Mouse (Mus musculus) CD4-positive, CD25-positive, alpha-beta regulatory T cell, adult 4 months (primary cell): ENCODE data around the gene Pgap2. TPM values are rescaled to one million over a fixed set of nuclear protein-coding genes. Genes with fewer than 3 reads are reported as not detected.
"Not testable (repeated sequence)": the region's sequence is repeated elsewhere in the genome, so short reads cannot be mapped to it uniquely, and the experiment has no call there.

Experiments
- ATAC-seq: one replicate; pipeline ENCODE4 v1.8.0; 2017
- polyA plus RNA-seq, 2 experiments: library from polyadenylated mRNA; unstranded; fragments of 100-300 nt; shearing (Covaris generic); gene quantifications; one replicate each; pipeline ENCODE4 v1.2.1; 2017

Pgap2 gene
- polyA plus RNA-seq, 2 experiments from 2014 or later = 46.8 to 60.4 TPM

- ATAC-seq = no peak
Observed at GRCm38 (mm10) chr7:102242371-102242770, 32.4 kb downstream of the Pgap2 start.

DNA sequence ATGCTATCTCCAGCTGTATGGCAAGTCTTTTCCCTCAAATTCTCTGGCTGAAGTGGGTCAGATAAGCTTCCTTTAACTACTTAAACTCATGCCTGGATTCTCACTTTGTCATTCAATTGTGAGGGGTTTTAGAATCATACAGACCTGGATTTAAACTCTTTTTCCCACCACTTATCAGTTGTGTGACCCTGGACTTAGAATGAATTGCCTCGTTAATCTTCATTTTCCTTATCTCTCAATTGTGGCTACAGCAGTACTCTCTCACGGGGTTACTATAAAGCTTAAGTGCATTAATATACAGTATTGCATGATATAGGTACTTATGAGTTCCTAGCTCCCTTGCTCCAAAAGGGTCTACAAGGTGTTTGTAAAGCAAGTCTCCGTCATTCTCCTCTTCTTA lies 32.9 kb downstream of the Pgap2 start:
- no peak for ATAC-seq

DNA sequence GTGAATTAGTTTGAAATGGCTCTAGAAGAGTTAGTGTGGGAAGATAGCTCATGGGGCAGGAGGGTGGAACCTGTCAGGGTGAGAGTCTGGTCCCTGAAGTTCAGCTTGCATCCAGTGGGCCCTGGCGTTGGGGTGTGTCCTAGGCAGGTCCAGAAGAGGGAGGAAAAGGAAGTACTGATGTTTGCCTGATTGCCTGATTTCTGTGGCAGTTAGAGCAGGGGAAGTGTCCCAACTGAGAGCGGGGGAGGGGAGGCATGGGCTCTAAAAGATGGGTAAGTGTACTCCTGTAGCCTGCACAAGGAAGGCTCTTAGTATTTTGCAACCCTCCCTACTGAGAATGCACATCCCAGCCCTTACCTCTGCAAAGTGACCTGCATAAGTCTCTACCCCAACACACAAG lies 33.9 kb downstream of the Pgap2 start:
- ATAC-seq = no peak

- ATAC-seq = no peak
Observed at GRCm38 (mm10) chr7:102244782-102245535, 35.0 kb downstream of the Pgap2 start.

GRCm38 (mm10) chr7:102245775-102246174 lies 35.8 kb downstream of the Pgap2 start:
- ATAC-seq = no peak

GRCm38 (mm10) chr7:102246265-102246664 lies 36.3 kb downstream of the Pgap2 start:
- ATAC-seq = no peak

GRCm38 (mm10) chr7:102246956-102247797 lies 37.2 kb downstream of the Pgap2 start:
- ATAC-seq = no peak

DNA sequence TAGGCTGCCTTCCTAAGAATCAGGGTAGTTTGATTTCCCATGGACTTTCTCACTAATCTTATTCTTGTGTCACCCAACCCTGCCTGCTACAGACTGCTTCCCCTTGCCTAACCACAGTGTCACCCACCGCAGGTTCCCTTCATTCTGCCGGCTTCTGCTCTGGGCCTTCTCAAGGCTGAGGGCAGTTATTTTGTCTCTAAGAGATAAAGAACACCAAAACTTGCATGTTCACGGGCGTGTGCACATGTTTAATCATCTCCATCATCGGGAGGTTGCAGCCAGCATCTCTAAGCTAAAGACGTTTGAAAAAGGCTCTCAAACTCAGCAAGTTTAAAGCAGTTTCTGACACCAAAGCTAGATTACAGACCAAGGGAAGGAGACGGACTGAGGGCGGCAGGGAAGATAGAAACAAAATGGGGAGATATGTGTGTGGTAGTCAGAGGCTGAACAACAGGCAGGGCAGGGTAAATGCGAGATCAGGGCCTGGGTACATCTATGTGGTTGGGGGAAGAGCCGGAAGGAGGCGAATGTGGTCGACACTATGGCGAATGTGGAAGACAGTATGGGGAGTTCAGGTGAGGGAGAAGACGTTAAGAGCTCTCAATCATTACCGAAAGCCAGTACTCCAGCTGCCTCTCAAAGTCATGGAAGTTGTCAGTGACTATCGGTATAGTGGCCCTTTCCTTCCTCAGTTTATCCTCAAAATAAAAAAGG lies 38.8 kb downstream of the Pgap2 start:
- ATAC-seq = peak; percentile 12

DNA sequence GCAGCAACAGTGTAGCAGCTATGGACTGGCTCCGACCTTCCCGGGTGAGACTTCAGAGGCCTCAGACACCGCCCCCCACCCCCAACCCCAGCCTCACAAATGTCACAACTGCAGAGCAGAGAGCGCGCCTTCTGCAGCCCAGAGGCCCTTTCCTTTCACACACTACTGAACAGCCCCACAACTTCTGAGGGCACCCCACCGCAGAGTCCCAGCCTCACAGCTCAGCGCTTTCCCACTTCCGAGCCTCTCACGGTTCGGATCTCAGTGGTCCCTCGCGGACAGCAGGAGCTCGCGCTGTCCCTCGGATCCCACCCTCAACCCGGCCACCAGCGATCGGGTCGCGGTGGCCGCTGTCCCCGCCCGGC lies 39.5 kb downstream of the Pgap2 start:
- ATAC-seq = peak; percentile 56

DNA sequence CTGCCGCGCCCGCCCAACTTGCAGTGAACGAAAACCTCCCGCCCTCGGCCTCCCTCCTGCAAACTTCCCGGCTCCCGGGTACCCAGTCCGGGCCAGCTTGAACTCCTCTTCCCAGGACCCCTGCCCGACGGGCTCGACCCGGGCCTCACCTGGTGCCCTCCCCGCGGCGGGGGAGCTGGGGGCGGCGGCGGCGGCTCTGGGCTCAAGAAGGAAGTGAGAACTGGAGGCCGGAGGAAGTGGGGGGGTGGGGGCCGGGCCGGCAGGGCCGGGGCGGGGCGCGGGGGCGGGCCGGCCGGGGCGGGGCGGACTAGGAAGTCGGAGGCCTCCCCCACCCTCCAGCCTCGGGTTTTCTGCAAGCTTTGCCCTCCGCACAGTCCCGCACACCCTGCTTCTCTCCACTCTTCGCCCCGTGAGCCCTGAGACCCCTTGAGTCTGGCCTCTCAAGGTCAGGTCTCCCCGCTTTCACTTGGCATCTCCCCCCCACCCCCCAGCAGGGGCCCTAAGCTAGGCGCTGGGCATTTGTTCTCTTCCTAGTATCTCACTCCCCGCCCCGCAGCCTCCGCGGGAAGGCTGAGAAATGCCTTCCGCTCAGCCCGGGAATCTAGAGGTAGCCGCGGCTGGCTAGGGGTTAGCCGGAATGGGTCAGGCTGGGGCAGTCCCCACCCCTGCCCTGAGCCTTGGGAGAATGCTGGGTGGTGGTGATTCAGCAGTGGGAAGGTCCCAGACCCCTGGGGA lies 40.1 kb downstream of the Pgap2 start:
- ATAC-seq = peak; percentile 39

DNA sequence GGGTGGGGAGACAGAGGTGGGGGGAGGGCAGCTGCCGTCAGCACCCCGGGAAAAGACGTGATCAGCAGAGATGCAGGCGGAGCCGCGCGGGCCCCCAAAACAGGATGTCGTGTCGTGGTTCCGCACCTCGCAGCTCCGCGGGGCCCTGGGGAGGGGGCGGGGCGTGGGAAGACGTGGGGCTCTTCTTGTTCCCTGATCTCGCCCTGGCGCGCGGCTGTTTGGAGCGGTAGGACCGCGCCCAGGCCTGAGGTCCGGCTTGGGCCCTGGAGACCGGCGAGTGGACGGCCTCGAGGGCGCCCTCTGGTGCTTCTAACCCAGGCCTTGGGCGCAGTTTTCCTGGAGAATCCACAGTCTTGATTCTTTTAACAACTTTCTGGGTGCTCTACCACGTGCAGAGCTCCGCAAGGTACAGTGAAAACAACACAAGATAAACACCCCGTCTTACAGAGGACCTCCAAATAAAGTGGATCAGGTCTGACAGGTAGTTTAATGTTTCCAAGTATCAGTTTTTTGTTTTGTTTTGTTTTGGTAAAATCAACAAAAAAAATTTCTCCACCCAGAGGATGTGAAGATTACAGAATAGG lies 40.7 kb downstream of the Pgap2 start:
- peak; percentile 67 for ATAC-seq

GRCm38 (mm10) chr7:102253631-102254030 lies 43.6 kb downstream of the Pgap2 start:
- no peak for ATAC-seq

DNA sequence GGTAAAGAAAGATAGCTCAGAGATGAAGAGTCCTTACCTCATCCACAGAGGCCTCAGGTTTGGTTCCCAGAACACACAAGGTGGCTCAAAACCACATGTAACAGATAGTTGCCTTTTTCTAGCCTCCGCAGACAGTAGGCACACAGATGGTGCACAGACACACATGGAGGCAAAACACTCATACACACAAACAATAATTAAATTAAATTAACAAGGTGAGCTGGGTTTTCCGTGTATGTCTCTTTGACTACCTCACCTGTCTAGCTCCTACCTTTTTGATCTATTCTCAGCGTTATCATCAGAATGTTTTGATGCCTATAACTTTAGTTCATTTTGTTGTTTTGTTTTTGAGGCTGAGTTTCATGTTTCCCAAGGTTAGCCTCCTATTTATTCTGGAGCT lies 45.9 kb downstream of the Pgap2 start, which contains the start of gene Rhog:
Gene Rhog, minus strand, starts transcription at position 101 of the 400 bp plus-strand sequence.
- ATAC-seq = no peak

GRCm38 (mm10) chr7:102256636-102257035 lies 46.6 kb downstream of the Pgap2 start:
- no peak for ATAC-seq

GRCm38 (mm10) chr7:102258189-102258588 lies 48.2 kb downstream of the Pgap2 start:
- peak; percentile 95 for ATAC-seq

DNA sequence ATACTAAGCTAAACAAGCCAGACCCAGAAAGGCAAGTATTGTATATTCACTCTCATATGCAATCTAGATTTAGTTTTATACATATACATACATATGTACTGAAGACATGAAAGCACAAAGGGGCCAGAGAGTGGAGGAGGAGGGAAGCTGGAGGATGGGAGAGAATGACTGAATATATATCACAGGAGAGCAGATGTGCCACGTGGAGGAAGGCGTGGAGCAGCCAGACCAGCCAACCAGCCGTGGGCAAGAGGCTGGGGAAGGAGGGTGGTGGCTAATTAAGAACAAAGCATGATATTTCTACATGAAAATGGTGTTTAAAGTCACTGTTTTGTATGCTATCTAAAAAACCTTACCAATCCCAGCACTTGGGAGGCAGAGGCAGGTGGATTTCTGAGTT lies 48.7 kb downstream of the Pgap2 start:
- no peak for ATAC-seq

DNA sequence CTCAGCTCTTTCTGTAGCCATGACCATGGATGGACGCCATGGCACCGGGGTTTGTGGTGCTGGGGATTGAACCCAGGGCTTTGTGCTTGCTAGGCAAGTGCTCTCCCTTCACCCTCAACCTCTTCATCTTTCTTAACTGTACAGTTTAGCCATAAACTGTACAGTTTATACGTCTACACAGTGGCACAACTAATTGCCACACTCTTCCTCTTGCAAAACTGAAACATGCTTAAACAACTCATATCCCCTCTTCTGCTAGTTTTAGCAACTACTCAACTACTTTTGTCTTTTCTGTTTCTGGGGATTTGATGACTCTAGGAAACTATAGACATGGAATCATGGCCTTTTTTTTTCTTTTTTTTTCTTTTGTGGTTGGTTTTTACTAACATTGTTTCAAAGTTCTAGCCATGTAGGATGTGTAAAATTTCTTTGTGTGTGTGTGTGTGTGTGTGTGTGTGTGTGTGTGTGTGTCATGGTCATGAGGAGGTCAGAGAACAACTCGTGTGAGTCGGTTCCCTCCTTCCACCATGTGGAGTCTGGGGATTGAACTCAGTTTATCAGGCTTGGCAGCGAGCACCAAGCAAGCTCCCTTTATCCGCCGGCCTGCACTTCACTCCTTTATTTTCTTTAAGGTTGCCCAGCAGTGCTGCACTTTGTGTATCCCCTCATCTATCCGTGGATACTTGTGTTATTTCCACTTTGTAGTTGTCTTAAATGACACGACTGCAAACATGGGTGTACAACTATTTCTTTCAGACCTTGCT lies 49.9 kb downstream of the Pgap2 start:
- ATAC-seq = no peak

DNA sequence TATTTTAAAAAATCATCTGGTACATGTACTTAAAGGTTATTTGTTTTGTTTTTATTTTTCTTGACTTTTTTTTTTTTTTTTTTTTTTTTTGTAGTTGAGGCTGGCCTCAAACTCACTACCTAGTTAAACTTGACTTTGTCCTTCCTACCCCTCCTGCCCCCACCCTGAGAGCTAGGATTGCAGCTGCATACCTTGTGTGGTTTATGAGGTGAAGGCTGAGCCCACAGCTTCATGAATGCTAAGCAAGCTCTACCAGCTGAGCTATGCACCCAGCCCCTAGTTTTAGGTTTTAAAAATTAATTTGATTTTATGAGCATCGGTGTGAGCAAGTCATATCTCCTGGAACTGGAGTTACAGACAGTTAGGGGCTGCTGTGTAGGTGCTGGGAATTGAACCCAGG lies 50.5 kb downstream of the Pgap2 start:
- no peak for ATAC-seq

- no peak for ATAC-seq
Observed at GRCm38 (mm10) chr7:102263020-102263419, 53.0 kb downstream of the Pgap2 start.

GRCm38 (mm10) chr7:102266021-102266400 lies 56.0 kb downstream of the Pgap2 start:
- ATAC-seq = not testable (repeated sequence)

DNA sequence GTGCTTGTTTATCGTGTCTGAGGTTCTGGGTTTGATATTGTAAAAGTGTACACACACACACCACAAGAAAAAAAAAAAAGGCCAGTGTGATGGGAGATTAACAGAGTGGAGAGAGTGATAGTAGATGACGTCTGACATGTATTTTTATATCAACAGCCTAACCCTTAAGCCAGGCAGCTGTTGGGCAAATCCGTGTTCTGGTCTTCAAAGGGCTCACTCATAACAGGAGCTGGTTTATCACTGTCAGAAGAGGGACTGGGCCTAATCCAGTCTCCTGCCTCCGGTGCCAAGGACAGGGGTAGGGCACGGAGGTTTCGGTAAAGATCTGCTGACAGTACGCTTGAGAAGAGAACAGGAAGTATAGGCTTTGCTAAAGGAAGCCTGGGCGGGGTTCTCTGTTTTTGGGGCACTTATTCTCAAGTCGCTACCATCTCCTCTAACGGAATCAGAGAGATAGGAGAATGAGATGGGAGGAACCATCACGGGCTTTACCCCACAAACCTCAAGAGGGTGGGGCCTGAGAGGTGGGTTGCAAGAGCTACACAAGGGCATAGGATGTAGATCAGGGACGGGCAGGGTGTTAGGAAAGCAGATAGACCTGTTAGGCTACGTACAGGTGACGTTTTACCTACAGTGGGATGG lies 56.5 kb downstream of the Pgap2 start:
- peak; percentile 67 for ATAC-seq
